Mouse (Mus musculus): ENCODE results near the gene Dlgap1. TPM values are rescaled to one million over a fixed set of nuclear protein-coding genes. Genes with fewer than 3 reads are reported as not detected.

The Dlgap1 gene
- polyA plus RNA-seq, 1 experiment from 2014 or later, result 1.6 TPM

DNA sequence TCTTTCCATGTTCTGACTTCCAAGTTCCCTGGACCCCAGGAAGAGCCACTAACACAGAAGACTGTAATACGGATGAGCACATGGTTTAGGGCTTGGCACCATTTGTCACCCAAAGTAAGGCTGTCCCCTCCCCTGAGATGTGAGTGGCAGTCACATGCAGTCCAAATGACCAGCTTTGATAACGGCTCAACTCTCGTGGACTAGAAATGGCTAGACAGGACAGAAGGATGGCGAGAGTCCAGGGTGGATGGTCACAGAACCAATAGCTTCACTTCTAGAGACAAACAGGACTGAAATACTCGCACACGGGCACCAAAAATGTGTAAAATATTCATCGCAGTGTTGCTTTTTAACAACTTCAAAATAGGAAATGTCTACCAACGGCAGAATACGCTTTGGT lies 657.5 kb downstream of the Dlgap1 start:
- H3K4me1 ChIP-seq (replicated peaks; ENCODE audit: control insufficient read depth, insufficient read depth, low read length), result no peaks in the 10 kb centered on the region
- H3K9me3 ChIP-seq (ENCODE audit: control insufficient read depth, low read length), result peaks cover 4% of the 10 kb centered on the region; the same call in 1 of the 2 replicates
- H3K9ac ChIP-seq (ENCODE audit: low read depth, low read length), result no peak overlapping the region
- H3K4me2 ChIP-seq, result no peak overlapping the region
- H3K27me3 ChIP-seq (replicated peaks; ENCODE audit: control insufficient read depth, insufficient read depth, low read length), result no peaks in the 10 kb centered on the region
- 85% methylated on average over 9 of the region's 9 CpGs for WGBS
- no peak for DNase-seq (ENCODE audit: low spot score)
- H3K4me3 ChIP-seq (ENCODE audit: low read depth, low read length), result no peak overlapping the region
- no peak for ATAC-seq (replicated peaks; ENCODE audit: low FRiP score)
- H3K27ac ChIP-seq (ENCODE audit: low read depth, low read length), result no peak overlapping the region
- H3K36me3 ChIP-seq (ENCODE audit: control insufficient read depth, insufficient read depth, low read length), result no peaks in the 10 kb centered on the region

DNA sequence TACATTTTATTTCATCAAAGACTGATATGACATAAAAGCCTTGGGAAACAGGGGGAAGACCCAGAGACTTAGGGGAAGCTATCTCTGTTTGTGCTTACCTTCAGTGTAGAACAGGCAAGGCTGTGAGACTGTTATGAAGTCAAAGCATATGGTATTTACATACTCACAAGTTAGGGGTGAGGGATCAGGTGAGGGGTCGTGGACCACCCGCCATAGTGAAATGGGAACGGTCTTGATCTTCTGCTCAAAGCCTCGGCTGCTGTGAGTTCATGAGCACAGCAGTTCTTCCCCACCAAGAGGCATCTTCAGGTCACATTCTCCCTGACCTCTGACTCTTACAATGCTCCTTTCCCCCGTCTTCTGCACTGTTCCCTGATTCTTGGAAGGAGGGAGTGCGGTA lies 658.1 kb downstream of the Dlgap1 start:
- no peak for ATAC-seq (replicated peaks; ENCODE audit: low FRiP score)
- H3K27ac ChIP-seq (ENCODE audit: low read depth, low read length), result no peak overlapping the region
- DNase-seq (ENCODE audit: low spot score), result no peak
- WGBS, result 78% methylated on average over 6 of the region's 6 CpGs
- no peak overlapping the region for H3K9ac ChIP-seq (ENCODE audit: low read depth, low read length)
- peaks cover 2% of the 10 kb centered on the region; the same call in 1 of the 2 replicates for H3K9me3 ChIP-seq (ENCODE audit: control insufficient read depth, low read length)
- no peak overlapping the region for H3K4me2 ChIP-seq
- H3K4me3 ChIP-seq (ENCODE audit: low read depth, low read length), result no peak overlapping the region
- H3K27me3 ChIP-seq (replicated peaks; ENCODE audit: control insufficient read depth, insufficient read depth, low read length), result no peaks in the 10 kb centered on the region
- no peaks in the 10 kb centered on the region for H3K4me1 ChIP-seq (replicated peaks; ENCODE audit: control insufficient read depth, insufficient read depth, low read length)
- H3K36me3 ChIP-seq (ENCODE audit: control insufficient read depth, insufficient read depth, low read length), result no peaks in the 10 kb centered on the region

DNA sequence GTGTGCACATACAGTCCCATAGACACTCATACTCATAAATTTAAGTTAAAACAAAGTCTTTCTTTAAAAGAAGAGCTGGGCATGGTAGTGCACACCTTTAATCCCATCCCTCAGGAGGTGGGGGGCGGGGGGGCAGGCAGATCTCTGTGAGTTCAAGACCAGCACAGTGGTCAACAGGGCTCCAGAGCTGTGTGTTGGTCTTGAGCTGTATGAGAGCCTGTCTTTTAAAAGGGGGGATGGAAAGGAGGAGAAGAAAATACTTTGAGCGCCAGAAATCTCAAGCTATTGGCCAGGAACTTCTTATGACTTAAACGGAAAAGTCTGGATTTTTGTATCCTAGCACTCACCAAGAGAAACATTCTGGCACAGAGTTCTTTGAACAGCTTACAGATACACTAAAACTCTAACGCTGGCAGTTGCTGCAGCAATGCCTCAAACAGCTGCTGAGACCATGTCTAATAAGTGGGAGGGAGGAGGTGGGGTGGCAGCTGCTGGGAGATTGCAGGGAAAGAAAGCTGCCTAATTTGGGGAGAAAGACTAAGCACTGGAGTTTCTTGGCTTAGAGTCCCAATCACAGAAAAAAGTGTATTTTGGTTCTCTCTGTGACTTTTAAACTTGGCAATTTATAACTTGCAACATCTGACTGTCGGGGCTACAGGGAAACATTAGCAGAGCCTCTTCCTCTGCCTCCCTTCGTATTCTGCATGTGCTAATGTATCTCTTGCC lies 660.9 kb downstream of the Dlgap1 start:
- WGBS, result 70% methylated on average over 6 of the region's 6 CpGs
- ATAC-seq (replicated peaks; ENCODE audit: low FRiP score), result no peak

DNA sequence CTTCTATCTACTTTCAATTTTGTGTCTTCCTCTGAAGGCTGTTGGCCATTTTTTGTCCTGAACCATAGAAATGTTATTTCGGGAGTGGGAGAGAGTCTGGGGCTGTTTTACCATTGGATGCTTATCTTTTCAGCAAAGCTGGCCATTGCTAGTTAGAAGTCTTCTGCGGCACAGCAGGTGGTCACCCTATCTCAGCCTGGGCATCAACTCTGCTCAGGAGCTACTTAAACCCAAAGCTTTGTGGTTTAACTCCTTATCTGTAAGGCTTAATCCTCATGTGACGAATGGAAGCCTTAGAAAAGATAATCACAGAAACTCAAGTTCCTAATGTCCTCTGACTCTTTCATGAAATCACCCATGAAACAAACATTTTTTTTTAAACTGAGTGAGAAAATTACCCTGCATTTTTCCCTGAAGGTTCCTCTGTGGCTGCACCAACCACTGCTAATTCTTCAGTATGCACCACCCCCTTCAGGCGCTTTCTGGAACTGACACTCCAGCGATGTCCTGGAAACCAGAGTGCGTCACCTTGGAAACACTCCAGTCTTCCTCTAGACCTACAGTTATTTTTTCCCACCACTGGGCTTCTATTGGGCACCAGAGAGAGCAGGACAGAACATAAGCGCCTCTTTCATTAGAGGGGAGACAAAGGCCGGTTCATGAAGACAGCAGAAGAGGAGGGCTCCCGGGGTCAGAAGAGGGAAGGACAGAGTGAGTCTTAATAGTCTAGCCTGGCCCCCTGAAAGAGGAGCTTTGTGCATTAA lies 664.5 kb downstream of the Dlgap1 start:
- Histone ChIP-seq H3K36me3 (ENCODE audit: control insufficient read depth, insufficient read depth, low read length) (no peaks in the 10 kb centered on the region), H3K4me1 (replicated peaks; ENCODE audit: control insufficient read depth, insufficient read depth, low read length) (no peaks in the 10 kb centered on the region), H3K9ac (ENCODE audit: low read depth, low read length) (no peak overlapping the region), H3K9me3 (ENCODE audit: control insufficient read depth, low read length) (no peaks in the 10 kb centered on the region), H3K27me3 (replicated peaks; ENCODE audit: control insufficient read depth, insufficient read depth, low read length) (no peaks in the 10 kb centered on the region), H3K4me3 (ENCODE audit: low read depth, low read length) (no peak overlapping the region), H3K4me2 (no peak overlapping the region), H3K27ac (ENCODE audit: low read depth, low read length) (no peak overlapping the region)
- DNase-seq (ENCODE audit: low spot score) (peak; percentile 42), ATAC-seq (replicated peaks; ENCODE audit: low FRiP score) (no peak; the same call in 1 of the 2 replicates)
- 18% methylated on average over 9 of the region's 9 CpGs for WGBS

More for the DNA sequence above, 660.9 kb downstream of the Dlgap1 start:
- H3K9ac ChIP-seq (ENCODE audit: low read depth, low read length), result no peak overlapping the region
- H3K9me3 ChIP-seq (ENCODE audit: control insufficient read depth, low read length), result no peaks in the 10 kb centered on the region
- no peak for DNase-seq (ENCODE audit: low spot score)
- H3K4me1 ChIP-seq (replicated peaks; ENCODE audit: control insufficient read depth, insufficient read depth, low read length), result no peaks in the 10 kb centered on the region
- no peak overlapping the region for H3K4me3 ChIP-seq (ENCODE audit: low read depth, low read length)
- H3K4me2 ChIP-seq, result no peak overlapping the region
- H3K27me3 ChIP-seq (replicated peaks; ENCODE audit: control insufficient read depth, insufficient read depth, low read length), result no peaks in the 10 kb centered on the region
- H3K27ac ChIP-seq (ENCODE audit: low read depth, low read length), result no peak overlapping the region
- no peaks in the 10 kb centered on the region for H3K36me3 ChIP-seq (ENCODE audit: control insufficient read depth, insufficient read depth, low read length)

DNA sequence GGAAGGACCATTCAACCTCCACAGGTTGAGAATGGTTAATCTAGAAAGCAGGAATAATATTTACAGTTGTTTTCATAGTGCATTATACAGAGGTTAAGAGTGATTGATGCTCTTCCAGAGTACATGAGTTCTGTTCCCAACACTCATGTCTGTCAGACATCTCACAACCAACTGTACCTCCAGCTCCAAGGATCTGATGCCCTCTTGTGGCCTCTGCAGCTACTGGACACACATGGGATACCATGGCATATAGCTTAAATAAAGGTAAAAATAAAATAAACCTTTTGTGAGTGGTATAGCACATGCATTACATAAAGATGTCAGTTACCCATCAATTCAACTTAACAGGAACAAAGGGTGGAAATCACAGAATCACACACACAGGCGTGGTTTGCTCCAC lies 674.3 kb downstream of the Dlgap1 start:
- Histone ChIP-seq H3K4me2 (no peak overlapping the region), H3K27ac (ENCODE audit: low read depth, low read length) (no peak overlapping the region), H3K9me3 (ENCODE audit: control insufficient read depth, low read length) (no peaks in the 10 kb centered on the region), H3K4me1 (replicated peaks; ENCODE audit: control insufficient read depth, insufficient read depth, low read length) (no peaks in the 10 kb centered on the region), H3K9ac (ENCODE audit: low read depth, low read length) (no peak overlapping the region), H3K4me3 (ENCODE audit: low read depth, low read length) (no peak overlapping the region), H3K27me3 (replicated peaks; ENCODE audit: control insufficient read depth, insufficient read depth, low read length) (no peaks in the 10 kb centered on the region), H3K36me3 (ENCODE audit: control insufficient read depth, insufficient read depth, low read length) (no peaks in the 10 kb centered on the region)
- WGBS, result 73% methylated on average over 1 of the region's 1 CpGs
- DNase-seq (ENCODE audit: low spot score), result no peak
- no peak for ATAC-seq (replicated peaks; ENCODE audit: low FRiP score)

DNA sequence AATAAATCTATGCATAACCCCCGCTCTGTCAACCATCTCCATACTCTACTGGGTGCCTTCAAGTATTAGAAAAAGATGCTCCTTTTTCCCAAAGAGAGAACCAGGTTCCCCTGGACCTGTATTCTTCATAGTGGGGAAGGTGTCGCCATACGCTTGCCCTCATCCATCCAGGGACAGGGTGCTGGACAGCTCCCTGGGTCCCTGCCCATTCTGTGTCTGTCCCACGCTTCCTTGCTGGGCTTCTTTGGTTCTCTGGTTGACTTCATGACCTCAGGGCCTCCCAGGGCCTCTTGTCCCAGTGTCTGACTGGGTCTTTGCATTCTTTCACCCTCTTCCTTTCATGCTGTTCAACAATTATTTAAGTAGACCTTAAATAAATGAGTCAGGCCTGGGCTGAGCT lies 677.8 kb downstream of the Dlgap1 start:
- Histone ChIP-seq H3K4me3 (ENCODE audit: low read depth, low read length) (no peak overlapping the region), H3K36me3 (ENCODE audit: control insufficient read depth, insufficient read depth, low read length) (no peaks in the 10 kb centered on the region), H3K4me1 (replicated peaks; ENCODE audit: control insufficient read depth, insufficient read depth, low read length) (no peaks in the 10 kb centered on the region), H3K27me3 (replicated peaks; ENCODE audit: control insufficient read depth, insufficient read depth, low read length) (no peaks in the 10 kb centered on the region), H3K27ac (ENCODE audit: low read depth, low read length) (no peak overlapping the region), H3K9me3 (ENCODE audit: control insufficient read depth, low read length) (no peaks in the 10 kb centered on the region), H3K9ac (ENCODE audit: low read depth, low read length) (no peak overlapping the region), H3K4me2 (no peak overlapping the region)
- peak; percentile 26 for DNase-seq (ENCODE audit: low spot score)
- no peak for ATAC-seq (replicated peaks; ENCODE audit: low FRiP score)
- 38% methylated on average over 4 of the region's 4 CpGs for WGBS

DNA sequence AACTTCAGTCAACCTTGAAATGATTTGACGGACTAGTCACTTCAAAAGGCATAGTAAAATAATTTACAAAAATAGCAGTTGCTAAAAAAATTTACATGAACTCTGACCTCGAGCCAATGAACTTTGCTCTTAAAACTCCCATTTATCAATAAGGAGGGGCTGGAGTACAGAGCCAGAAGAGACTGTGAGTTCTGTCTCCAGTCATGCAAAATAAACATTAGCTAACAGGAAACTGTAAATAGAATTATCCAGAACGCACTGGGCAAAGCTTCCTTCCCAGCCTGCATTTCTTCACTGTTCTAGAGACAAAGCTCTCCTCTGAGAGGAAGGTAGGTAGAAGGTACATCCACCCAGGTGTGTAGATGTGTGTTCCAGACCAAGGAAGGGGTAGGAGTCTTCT lies 692.5 kb downstream of the Dlgap1 start:
- H3K27me3 ChIP-seq (replicated peaks; ENCODE audit: control insufficient read depth, insufficient read depth, low read length), result no peaks in the 10 kb centered on the region
- no peaks in the 10 kb centered on the region for H3K36me3 ChIP-seq (ENCODE audit: control insufficient read depth, insufficient read depth, low read length)
- H3K27ac ChIP-seq (ENCODE audit: low read depth, low read length), result no peak overlapping the region
- H3K4me1 ChIP-seq (replicated peaks; ENCODE audit: control insufficient read depth, insufficient read depth, low read length), result no peaks in the 10 kb centered on the region
- H3K9me3 ChIP-seq (ENCODE audit: control insufficient read depth, low read length), result no peaks in the 10 kb centered on the region
- no peak overlapping the region for H3K9ac ChIP-seq (ENCODE audit: low read depth, low read length)
- H3K4me3 ChIP-seq (ENCODE audit: low read depth, low read length), result no peak overlapping the region
- WGBS, result 70% methylated on average over 3 of the region's 3 CpGs
- no peak for DNase-seq (ENCODE audit: low spot score)
- ATAC-seq (replicated peaks; ENCODE audit: low FRiP score), result no peak
- no peak overlapping the region for H3K4me2 ChIP-seq

DNA sequence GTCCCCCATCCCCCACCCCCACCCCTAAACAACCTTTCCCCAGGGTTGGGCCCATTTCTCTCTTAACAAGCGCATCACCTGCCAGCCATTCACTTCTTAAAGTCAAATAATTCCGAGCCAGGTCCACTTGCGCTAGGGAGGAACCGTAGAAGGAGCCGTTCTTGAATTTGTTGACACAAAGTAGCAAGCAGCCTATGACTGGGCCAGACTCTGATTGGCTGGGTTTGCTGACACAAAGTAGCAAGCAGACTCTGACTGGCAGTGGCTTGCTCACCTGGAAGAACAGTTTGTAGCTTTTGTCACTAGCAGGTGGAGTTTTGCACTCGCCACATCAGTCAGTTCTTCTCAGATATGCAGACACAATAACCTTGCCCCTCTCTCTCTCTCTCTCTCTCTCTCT lies 695.1 kb downstream of the Dlgap1 start:
- ATAC-seq (replicated peaks; ENCODE audit: low FRiP score) (no peak), DNase-seq (ENCODE audit: low spot score) (no peak)
- no peak overlapping the region for H3K4me3 ChIP-seq (ENCODE audit: low read depth, low read length)
- H3K36me3 ChIP-seq (ENCODE audit: control insufficient read depth, insufficient read depth, low read length), result no peaks in the 10 kb centered on the region
- WGBS, result 65% methylated on average over 6 of the region's 6 CpGs
- no peaks in the 10 kb centered on the region for H3K4me1 ChIP-seq (replicated peaks; ENCODE audit: control insufficient read depth, insufficient read depth, low read length)
- no peak overlapping the region for H3K4me2 ChIP-seq
- H3K9me3 ChIP-seq (ENCODE audit: control insufficient read depth, low read length), result no peaks in the 10 kb centered on the region
- no peak overlapping the region for H3K27ac ChIP-seq (ENCODE audit: low read depth, low read length)
- no peak overlapping the region for H3K9ac ChIP-seq (ENCODE audit: low read depth, low read length)
- no peaks in the 10 kb centered on the region for H3K27me3 ChIP-seq (replicated peaks; ENCODE audit: control insufficient read depth, insufficient read depth, low read length)
